Mouse (Mus musculus) heart, embryonic 13.5 days (tissue): Measurements from ENCODE around the gene Clec12a. TPM values are rescaled to one million over a fixed set of nuclear protein-coding genes. Genes with fewer than 3 reads are reported as not detected.

Experiments used
- ATAC-seq: fragments of 200-750 bp; cut with Nextera tagmentation; 2 replicates; pipeline ENCODE4 v1.8.0; 2017; ENCODE audit warnings: moderate TSS enrichment; ENCODE audit not compliant: insufficient number of reproducible peaks, low FRiP score, low TSS enrichment; ENCODE audit errors: extremely low read depth
- H3K27ac ChIP-seq: fragments of 300-500 bp; sonication (generic); replicated peaks from 2 replicates; pipeline ENCODE4 v1.5.1; 2015; ENCODE audit warnings: moderate library complexity, mild to moderate bottlenecking, inconsistent platforms
- H3K27me3 ChIP-seq: fragments of 300-500 bp; sonication (generic); replicated peaks from 2 replicates; pipeline ENCODE4 v1.6.1; 2015; ENCODE audit warnings: mild to moderate bottlenecking, inconsistent platforms
- H3K36me3 ChIP-seq: fragments of 300-500 bp; sonication (generic); 2 replicates; pipeline ENCODE4 v1.6.1; 2015; ENCODE audit warnings: mild to moderate bottlenecking, inconsistent platforms
- H3K4me1 ChIP-seq: fragments of 300-500 bp; sonication (generic); 2 replicates; pipeline ENCODE4 v1.6.1; 2015; ENCODE audit warnings: inconsistent platforms
- H3K4me2 ChIP-seq: fragments of 300-500 bp; sonication (generic); 2 replicates; pipeline ENCODE4 v1.6.1; 2015; ENCODE audit warnings: inconsistent platforms, mild to moderate bottlenecking, moderate library complexity
- H3K4me3 ChIP-seq: fragments of 300-500 bp; sonication (generic); 2 replicates; pipeline ENCODE4 v1.5.1; 2015; ENCODE audit warnings: moderate library complexity, mild to moderate bottlenecking, inconsistent platforms
- H3K9ac ChIP-seq: fragments of 300-500 bp; sonication (generic); 2 replicates; pipeline ENCODE4 v1.6.1; 2015; ENCODE audit warnings: inconsistent platforms, mild to moderate bottlenecking, moderate library complexity
- H3K9me3 ChIP-seq: fragments of 300-500 bp; sonication (generic); 2 replicates; pipeline ENCODE4 v1.6.1; 2016; ENCODE audit warnings: inconsistent platforms
- WGBS: fragments of 180-500 bp; shearing (Covaris S2); methylation state at CpG from one replicate; pipeline ENCODE4 v1.1.7; 2015; ENCODE audit warnings: mixed read lengths; 5-methylcytosine and 5-hydroxymethylcytosine counted together
- polyA plus RNA-seq: library from polyadenylated mRNA; unstranded; fragments of >200 nt; fragmentation: Nextera tagmentation; extraction: Ambion mirVana; gene quantifications from 2 replicates; pipeline ENCODE4 v1.2.1, GENCODE M21; 2015

Clec12a gene
- polyA plus RNA-seq, 1 experiment from 2014 or later, result 0.86 TPM

DNA sequence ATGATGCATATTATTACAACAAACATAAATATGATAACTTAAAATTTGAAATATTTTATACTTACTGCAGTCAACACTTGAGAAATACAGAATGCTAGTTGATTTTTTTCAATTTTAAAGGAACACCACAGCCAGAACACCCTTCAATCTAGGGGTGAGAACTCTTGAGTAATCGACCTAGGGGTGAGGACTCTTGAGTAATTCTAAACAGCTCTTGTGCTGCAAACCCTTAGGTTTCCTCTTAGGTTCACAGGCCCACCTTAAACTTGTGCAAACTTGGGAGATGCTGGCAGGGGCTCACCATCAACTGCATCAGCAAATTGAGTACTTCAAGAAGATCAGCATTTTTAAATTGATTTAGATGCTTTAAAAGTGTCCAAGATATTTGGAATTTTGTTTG lies 4.7 kb upstream of the Clec12a start:
- H3K27me3 ChIP-seq, result no peaks in the 10 kb centered on the region
- no peaks in the 10 kb centered on the region for H3K9me3 ChIP-seq
- H3K9ac ChIP-seq, result no peak overlapping the region

DNA sequence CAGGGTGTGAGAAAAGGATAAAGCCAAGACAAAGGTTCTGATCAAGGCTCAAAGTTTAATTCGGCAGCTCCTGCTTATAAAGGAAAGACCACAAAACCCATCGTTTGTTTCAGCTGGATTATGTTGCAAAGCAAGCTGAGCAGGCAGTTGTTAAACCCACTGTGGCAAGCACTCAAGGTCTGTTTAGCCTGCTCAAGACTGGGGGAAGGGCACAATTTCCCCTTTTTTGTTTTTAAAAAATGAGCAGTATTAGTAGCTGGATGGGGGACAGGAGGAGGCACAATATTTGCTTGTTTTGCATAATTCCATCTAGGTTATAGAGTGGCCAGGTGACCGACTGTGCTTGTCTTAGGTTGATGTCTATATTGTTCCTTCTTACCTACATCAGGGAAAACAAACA lies 1.9 kb downstream of the Clec12a start:
- H3K4me2 ChIP-seq, result no peak overlapping the region
- H3K36me3 ChIP-seq, result no peaks in the 10 kb centered on the region
- H3K27ac ChIP-seq, result no peak overlapping the region
- 64% methylated on average over 3 of the region's 3 CpGs for WGBS
- H3K27me3 ChIP-seq, result no peaks in the 10 kb centered on the region
- no peaks in the 10 kb centered on the region for H3K4me1 ChIP-seq
- ATAC-seq, result no peak
- H3K9ac ChIP-seq, result no peak overlapping the region
- H3K9me3 ChIP-seq, result peaks cover 3% of the 10 kb centered on the region; the same call in 1 of the 2 replicates
- no peak overlapping the region for H3K4me3 ChIP-seq

More for the DNA sequence above, 4.7 kb upstream of the Clec12a start:
- 62% methylated on average over 1 of the region's 1 CpGs for WGBS
- no peaks in the 10 kb centered on the region for H3K36me3 ChIP-seq
- H3K4me2 ChIP-seq, result no peak overlapping the region
- H3K27ac ChIP-seq, result no peak overlapping the region
- no peak for ATAC-seq
- no peaks in the 10 kb centered on the region for H3K4me1 ChIP-seq
- no peak overlapping the region for H3K4me3 ChIP-seq

- no peaks in the 10 kb centered on the region for H3K4me1 ChIP-seq
- 58% methylated on average over 4 of the region's 4 CpGs for WGBS
- no peaks in the 10 kb centered on the region for H3K36me3 ChIP-seq
- no peak overlapping the region for H3K27ac ChIP-seq
- H3K4me2 ChIP-seq, result no peak overlapping the region
- H3K9me3 ChIP-seq, result peaks cover 3% of the 10 kb centered on the region; the same call in 1 of the 2 replicates
- H3K9ac ChIP-seq, result no peak overlapping the region
- H3K27me3 ChIP-seq, result no peaks in the 10 kb centered on the region
- H3K4me3 ChIP-seq, result no peak overlapping the region
- no peak for ATAC-seq
These were observed 7.2 kb downstream of the Clec12a start for GRCm38 (mm10) chr6:129349524-129350352.

DNA sequence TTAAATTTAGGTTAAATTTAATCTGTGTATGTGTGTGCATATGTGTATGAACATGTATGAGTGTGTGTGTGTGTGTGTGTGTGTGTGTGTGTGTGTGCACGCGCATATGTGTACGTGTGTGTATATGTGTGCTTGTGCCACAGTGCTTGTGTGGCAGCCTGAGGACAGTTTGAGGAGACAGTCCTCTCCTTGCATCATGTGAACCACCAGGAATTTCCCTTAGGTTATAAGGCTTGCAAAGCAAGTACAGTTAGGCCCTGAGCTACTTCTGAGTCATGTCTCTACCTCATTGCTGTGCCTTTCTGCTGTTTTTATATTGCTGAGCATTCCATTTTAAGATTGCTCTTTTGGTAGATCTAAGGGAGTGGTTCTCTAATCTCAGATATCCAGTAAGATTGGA lies 8.6 kb downstream of the Clec12a start:
- Histone ChIP-seq H3K9me3 (peaks cover 3% of the 10 kb centered on the region; the same call in 1 of the 2 replicates), H3K27ac (no peak overlapping the region), H3K4me2 (no peak overlapping the region), H3K36me3 (no peaks in the 10 kb centered on the region), H3K4me3 (no peak overlapping the region), H3K4me1 (no peaks in the 10 kb centered on the region), H3K27me3 (no peaks in the 10 kb centered on the region), H3K9ac (no peak overlapping the region)
- WGBS, result 75% methylated on average over 3 of the region's 3 CpGs
- no peak for ATAC-seq

GRCm38 (mm10) chr6:129355774-129356173 lies 13.3 kb downstream of the Clec12a start:
- WGBS, result 85% methylated on average over 2 of the region's 2 CpGs
- no peak for ATAC-seq
- H3K4me2 ChIP-seq, result no peak overlapping the region
- no peak overlapping the region for H3K27ac ChIP-seq
- no peaks in the 10 kb centered on the region for H3K9me3 ChIP-seq
- H3K4me3 ChIP-seq, result no peak overlapping the region
- H3K9ac ChIP-seq, result no peak overlapping the region
- no peaks in the 10 kb centered on the region for H3K27me3 ChIP-seq
- H3K4me1 ChIP-seq, result no peaks in the 10 kb centered on the region
- H3K36me3 ChIP-seq, result no peaks in the 10 kb centered on the region

- Histone ChIP-seq H3K9ac (no peak overlapping the region), H3K27me3 (no peaks in the 10 kb centered on the region), H3K4me3 (no peak overlapping the region), H3K9me3 (no peaks in the 10 kb centered on the region), H3K4me1 (no peaks in the 10 kb centered on the region), H3K36me3 (no peaks in the 10 kb centered on the region), H3K27ac (no peak overlapping the region), H3K4me2 (no peak overlapping the region)
- no peak for ATAC-seq
These were observed 13.9 kb downstream of the Clec12a start for GRCm38 (mm10) chr6:129356430-129356829.

DNA sequence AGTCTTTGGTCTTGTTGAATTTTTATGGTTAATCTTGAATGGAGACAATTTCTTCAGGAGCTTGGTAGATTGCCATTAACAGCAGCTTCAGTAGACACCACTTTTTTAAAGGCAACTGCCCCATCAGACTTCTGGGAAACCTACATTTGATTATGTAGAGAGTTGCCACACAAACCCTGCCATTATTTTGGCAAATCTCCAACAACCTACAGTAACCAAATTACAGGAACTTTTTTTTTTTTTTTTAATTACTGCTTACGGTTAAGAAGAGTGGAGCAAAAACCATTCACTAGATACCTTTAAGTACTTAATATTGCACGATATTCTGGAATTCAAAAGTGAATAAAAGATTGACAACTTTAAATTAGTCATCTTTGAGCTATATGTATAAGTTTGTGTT lies 17.0 kb downstream of the Clec12a start:
- H3K4me3 ChIP-seq, result no peak overlapping the region
- H3K27me3 ChIP-seq, result no peaks in the 10 kb centered on the region
- 87% methylated on average over 2 of the region's 2 CpGs for WGBS
- H3K4me2 ChIP-seq, result no peak overlapping the region
- H3K9me3 ChIP-seq, result no peaks in the 10 kb centered on the region
- no peak for ATAC-seq
- no peaks in the 10 kb centered on the region for H3K36me3 ChIP-seq
- no peaks in the 10 kb centered on the region for H3K4me1 ChIP-seq
- no peak overlapping the region for H3K27ac ChIP-seq
- no peak overlapping the region for H3K9ac ChIP-seq

DNA sequence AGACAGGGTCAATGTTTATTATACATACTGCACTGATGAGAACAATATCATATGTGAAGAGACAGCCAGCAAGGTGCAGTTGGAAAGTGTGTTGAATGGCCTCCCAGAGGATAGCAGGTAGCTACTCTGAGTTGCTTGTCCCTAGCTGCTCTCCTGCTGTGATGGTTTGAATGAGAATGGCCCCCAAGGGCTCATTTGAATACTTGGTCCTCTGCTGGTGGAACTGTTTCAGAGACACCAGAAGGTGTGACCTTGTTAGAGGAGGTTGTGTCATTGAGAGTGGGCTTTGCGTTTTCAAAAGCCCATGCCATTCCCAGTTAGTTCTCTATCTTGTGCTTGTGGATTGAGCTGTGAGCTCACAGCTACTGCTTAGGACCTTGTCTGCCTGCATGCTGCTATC lies 21.5 kb downstream of the Clec12a start:
- no peak for ATAC-seq

DNA sequence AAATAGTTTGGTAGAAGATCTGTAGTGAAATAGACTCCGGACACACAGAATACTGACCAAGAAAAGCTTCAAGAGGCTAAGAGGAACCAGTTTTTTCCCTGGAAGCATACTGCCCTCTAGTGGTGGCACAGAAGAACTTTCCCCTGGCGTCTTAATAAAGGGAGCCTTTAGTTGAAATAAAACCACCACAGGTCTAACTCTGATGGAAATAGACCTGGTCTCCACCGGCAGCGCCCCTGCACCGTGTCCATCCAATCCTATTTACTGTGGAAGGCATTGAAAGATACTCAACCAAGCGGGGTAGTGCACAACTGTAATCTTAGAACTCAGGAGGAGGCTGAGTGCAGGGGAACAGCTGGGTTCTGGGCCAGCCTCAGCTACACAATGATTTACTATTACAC lies 23.5 kb downstream of the Clec12a start:
- 16% methylated on average over 6 of the region's 6 CpGs for WGBS
- Histone ChIP-seq H3K36me3 (no peaks in the 10 kb centered on the region), H3K4me3 (no peak overlapping the region), H3K4me1 (0 out of 2 replicates have a peak, but pooled peaks cover 5% of the 10 kb centered on the region), H3K27me3 (no peaks in the 10 kb centered on the region), H3K9me3 (no peaks in the 10 kb centered on the region), H3K27ac (no peak overlapping the region), H3K9ac (no peak overlapping the region; the same call in 1 of the 2 replicates), H3K4me2 (no peak overlapping the region)
- no peak for ATAC-seq

More for the DNA sequence above, 21.5 kb downstream of the Clec12a start:
- Histone ChIP-seq H3K9ac (no peak overlapping the region), H3K9me3 (no peaks in the 10 kb centered on the region), H3K27me3 (no peaks in the 10 kb centered on the region), H3K4me3 (no peak overlapping the region), H3K36me3 (no peaks in the 10 kb centered on the region), H3K4me1 (no peaks in the 10 kb centered on the region), H3K27ac (no peak overlapping the region), H3K4me2 (no peak overlapping the region)
- WGBS, result 10% methylated on average over 1 of the region's 1 CpGs

GRCm38 (mm10) chr6:129369374-129370132 lies 27.1 kb downstream of the Clec12a start:
- 57% methylated on average over 7 of the region's 7 CpGs for WGBS
- no peaks in the 10 kb centered on the region for H3K36me3 ChIP-seq

GRCm38 (mm10) chr6:129374937-129375471 lies 32.5 kb downstream of the Clec12a start:
- ATAC-seq, result no peak
- Histone ChIP-seq H3K4me2 (no peak overlapping the region), H3K27me3 (no peaks in the 10 kb centered on the region), H3K9ac (no peak overlapping the region), H3K9me3 (peaks cover 4% of the 10 kb centered on the region; the same call in 1 of the 2 replicates), H3K36me3 (no peaks in the 10 kb centered on the region), H3K4me3 (no peak overlapping the region), H3K27ac (no peak overlapping the region), H3K4me1 (peaks cover 11% of the 10 kb centered on the region; the same call in 1 of the 2 replicates)
- WGBS, result 68% methylated on average over 2 of the region's 2 CpGs

More at GRCm38 (mm10) chr6:129369374-129370132, 27.1 kb downstream of the Clec12a start:
- H3K9ac ChIP-seq, result no peak overlapping the region
- no peak overlapping the region for H3K4me3 ChIP-seq
- no peaks in the 10 kb centered on the region for H3K9me3 ChIP-seq
- no peak for ATAC-seq
- H3K27me3 ChIP-seq, result no peaks in the 10 kb centered on the region
- H3K27ac ChIP-seq, result no peak overlapping the region
- H3K4me1 ChIP-seq, result peaks cover 16% of the 10 kb centered on the region; the same call in 1 of the 2 replicates
- no peak overlapping the region for H3K4me2 ChIP-seq
